Mouse (Mus musculus) mouse trophoblast stem cell (cell line): ENCODE results near the gene Cactin.

Experiments used
- in situ Hi-C, 2 experiments: fragments of 300-500 bp; cut with MseI, MboI; formaldehyde crosslinking; loops; 2 replicates in 1 of 2; 3 replicates in 1 of 2; pipeline ENCODE4 v1.15.1; 2025

The Cactin gene

DNA sequence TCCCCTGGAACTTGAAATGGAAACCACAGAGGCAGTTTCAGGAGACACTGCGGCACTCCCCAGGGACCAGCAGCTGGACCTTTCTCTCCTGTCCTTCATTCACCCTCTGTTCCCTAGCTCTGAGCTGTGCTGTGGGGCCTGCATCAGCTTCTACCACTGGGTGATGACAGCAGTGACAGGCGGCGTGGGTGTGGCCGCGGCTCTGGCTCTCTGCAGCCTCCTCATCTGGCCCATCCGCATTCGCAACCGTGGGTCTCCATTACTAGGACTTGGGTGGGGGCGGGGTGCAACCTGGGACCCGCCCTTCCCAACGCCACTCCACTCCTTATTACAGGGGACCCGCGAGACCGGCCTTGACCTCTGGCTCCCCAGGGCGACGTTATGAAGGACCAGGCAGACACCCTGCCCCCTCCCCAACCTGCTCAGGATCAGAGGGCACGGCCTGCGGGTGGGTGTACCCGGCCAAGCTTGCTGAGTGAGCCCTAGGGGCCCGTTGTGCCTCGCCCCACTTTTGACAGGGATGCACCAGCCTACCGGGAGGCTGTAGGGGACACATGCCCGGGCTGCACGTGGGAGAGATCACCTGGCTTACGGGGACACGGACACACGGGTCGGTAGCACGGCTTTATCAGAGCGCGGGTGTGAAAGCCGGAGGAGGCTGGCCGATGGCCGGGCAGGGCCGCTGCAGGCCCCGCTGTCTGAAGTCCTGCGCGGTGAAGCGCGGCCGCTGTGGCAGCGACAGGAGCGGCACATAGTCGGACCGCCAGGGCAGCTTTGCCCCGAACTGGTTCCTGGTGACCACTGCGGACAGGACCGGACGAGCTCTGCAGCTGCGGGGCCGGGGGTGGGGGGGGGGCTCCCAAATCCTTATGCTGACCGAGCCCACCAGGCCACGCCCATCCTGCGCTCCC, 42.8 kb downstream of the Cactin start:
- in situ Hi-C loops = no loop called here

DNA sequence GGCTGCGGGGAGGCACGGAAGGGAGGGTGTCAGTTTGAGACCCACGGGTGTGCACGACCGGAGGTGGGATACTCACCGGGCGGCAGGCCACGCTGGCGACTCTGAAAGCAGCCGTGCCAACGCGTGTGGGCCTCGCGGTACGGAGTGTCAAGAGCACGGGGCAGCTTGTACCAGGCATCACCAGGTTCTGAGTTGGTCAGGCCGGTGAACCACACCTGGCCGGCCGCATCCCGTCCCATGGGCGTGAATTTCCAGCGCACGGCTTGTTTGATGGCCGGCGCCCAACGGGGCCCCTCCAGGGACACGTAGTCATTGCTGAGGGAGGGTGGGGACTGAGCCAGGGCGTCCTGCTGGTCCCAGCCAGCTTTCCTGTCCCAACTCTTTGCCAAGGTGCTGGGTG, 43.8 kb downstream of the Cactin start:
- in situ Hi-C loops = no loop called here

DNA sequence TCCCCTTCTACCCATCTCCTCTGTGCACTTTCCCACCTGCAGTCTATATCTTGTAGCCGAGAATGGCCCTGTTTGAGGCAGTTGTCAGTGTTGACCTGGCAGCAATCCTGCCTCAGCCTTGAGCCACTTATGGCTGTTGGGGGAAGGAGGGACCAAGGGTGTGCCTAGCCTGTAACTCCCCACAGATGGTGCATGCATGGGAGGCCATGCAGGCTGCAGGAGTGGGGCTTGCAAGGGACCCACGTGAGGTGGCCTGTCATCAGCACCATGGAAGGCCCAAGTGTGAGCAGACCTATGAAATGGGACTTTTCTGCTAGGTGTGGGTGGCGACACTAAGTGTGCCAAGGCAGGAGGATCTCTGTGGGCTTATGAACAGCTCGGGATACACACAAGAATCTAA, 44.2 kb downstream of the Cactin start:
- in situ Hi-C loops = no loop called here

GRCm38 (mm10) chr10:81365672-81366476, 45.0 kb downstream of the Cactin start, which contains the start of gene 4930404N11Rik:
Gene 4930404N11Rik (minus strand): TSS chr10:81365816.
- in situ Hi-C loops = no loop called here

DNA sequence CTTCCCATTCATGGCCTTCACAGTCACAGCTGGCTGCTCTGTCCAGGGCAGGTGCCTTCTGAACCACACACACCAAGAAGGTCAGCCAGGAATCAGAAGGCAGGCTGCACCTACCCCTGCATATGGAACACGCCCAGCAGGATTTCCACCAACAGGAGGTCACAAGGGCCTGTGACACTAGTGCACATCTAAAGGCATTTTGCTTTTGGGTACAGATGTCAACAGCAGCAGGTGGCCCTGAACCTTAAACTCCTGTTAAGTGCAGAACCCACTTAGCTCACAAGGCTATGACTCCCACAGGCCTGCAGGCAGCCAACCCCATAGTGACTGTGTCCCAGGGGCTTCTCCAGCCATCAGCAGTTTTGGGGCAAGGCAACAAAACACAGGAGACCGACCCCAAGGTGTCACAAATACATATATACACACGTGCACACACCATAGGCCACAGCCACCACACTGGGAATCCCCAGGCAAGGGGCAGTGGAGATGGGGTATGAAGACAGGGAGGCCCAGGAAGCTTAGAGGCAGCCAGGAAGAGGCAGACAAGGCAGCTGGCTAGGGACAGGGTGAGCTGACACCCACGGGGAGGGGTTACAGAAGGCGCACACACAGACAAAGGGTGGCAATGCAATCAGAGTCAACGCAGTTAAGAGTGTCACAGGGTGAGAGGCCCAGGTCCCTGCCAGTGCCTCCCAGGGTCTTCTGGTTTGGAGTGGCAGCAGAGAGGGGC, 45.7 kb downstream of the Cactin start:
- in situ Hi-C loops = no loop called here

DNA sequence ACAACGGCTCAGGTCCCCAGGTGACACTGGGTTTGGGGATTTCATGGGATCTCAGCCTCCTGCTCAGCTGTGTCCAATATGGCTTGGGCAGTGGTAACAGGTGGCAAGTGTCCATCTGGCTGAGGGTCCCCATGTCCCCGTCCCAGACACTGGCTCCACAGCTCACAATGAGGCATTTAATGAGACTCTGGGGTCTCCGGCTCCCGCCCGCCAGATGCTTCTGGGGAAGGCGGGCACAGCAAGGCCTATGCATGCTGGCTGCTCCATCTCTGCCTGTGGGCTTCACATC, 46.2 kb downstream of the Cactin start:
- in situ Hi-C loops = no loop called here

DNA sequence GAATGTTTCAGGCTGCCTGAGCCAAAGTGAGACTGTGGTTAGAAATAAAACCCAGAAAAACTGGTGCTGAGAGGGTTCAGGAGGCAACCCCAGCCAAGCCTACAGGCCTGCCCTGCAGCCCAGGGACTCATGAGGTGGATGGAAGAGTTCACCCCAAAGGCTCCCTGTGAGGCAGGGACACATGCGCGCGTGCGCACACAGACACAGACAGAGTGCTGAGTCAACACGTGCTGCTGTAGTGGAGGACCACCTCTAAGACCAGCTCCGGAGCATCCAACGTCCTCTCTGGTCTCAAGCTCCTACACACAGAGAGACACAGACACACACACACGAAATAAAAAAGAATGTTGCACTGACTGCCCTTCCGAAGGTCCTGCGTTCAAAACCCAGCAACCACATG, 54.4 kb downstream of the Cactin start:
- in situ Hi-C loops = no loop called here
